Mouse (Mus musculus) lung, postnatal 0 days (tissue): ENCODE measurements around the gene Tceanc2.

Source experiments
- CTCF ChIP-seq: IDR thresholded peaks from 2 replicates; pipeline ENCODE4 v1.5.1; 2016; ENCODE audit warnings: antibody characterized with exemption, mild to moderate bottlenecking
- EP300 ChIP-seq: IDR thresholded peaks from 2 replicates; pipeline ENCODE4 v1.6.1; 2016; ENCODE audit warnings: antibody characterized with exemption, mild to moderate bottlenecking, control low read depth

- TF ChIP-seq EP300: no peak
- no peak for TF ChIP-seq CTCF
Measured at GRCm38 (mm10) chr4:107221524-107221923, 42.6 kb upstream of the Tceanc2 start.
